ENCODE assay signal across 7 mouse cellular contexts in the genomic region with DNA sequence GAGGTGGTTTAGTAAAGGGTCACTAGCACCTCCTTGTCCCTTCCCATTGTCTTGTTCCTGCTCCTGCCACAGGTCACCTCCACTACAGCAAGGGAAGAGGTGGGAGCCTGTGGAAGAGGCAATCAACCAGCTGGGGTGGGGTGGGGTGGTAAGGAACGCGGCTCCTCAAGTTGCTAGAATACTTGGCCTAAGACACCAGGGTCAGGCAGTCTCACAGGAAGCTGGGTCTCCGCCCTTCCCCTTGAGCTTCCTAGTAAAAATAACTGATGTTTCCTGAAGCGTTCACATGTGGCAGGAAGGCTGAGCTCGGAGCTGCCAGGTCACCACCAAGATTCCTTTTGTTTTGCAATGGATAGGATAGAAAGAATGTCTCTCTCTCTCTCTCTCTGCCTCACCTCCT. TPM values are rescaled to one million over a fixed set of nuclear protein-coding genes. Genes with fewer than 3 reads are reported as not detected.
A peak's percentile ranks its signal among the peaks of the same experiment; 100 is the strongest.
DNase-seq lines count a peak whose midpoint lies in the region; ATAC-seq lines count a peak whose summit lies in the region.

No protein-coding gene starts in this region.

- peak; percentile 68 for DNase-seq in ZHBTc4 (ENCODE audit: low read depth, low spot score)
- peak; percentile 60 for DNase-seq in kidney, adult 18-20 months
- DNase-seq in lung, postnatal 14 days, result peak; percentile 59
- DNase-seq in ovary, postnatal 36 days (ENCODE audit: low spot score), result no peak
- DNase-seq in thymus, postnatal 4 days, result no peak
- no peak for DNase-seq in urinary bladder, postnatal 4 days (ENCODE audit: low spot score in 2 of 2)

- ATAC-seq in granulocyte monocyte progenitor cell, adult 5-6 weeks (replicated peaks; ENCODE audit: poor library complexity, severe bottlenecking), result peak; percentile 38

RNA-seq across cellular contexts. Expression of a gene that starts 16.9 kb away (rescaled TPM):
- 19.3 and 26.1 TPM in 2 replicates for total RNA-seq in granulocyte monocyte progenitor cell, adult 5-6 weeks (2014; fragmentation: Nextera tagmentation)
- total RNA-seq in granulocyte monocyte progenitor cell, adult 5-6 weeks (2017), result 18.1 and 19.1 TPM in 2 replicates

Comparison
In these comparisons a context has a peak if more than half of its experiments do, and no peak if none do; other contexts are left out.
1. DNase-seq: peak in ZHBTc4 (single experiment), kidney, adult 18-20 months (single experiment) and lung, postnatal 14 days (single experiment); none in ovary, postnatal 36 days (single experiment), thymus, postnatal 4 days (single experiment) and urinary bladder, postnatal 4 days (0 of 2).